Mouse (Mus musculus): ENCODE results near the gene Ajap1.

DNA sequence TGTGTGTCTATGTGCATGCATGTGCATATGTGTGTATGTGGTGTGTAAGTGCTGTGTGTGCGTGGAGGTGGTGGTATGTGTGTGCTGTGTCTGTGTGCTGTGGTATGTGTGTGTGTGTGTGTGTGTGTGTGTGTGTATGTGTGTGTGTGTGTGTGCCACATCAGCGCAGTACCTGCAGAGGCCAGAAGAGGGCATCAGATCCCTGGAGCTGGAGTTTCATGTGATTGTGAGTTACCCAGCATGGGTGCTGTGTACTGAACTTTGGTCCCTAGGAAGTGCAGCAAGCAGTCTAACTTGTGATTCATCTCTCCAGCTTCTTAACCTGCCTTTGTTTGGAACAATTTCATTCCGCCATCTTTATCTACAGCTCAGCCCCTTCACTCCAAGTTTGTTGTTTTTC is 137.6 kb downstream of the Ajap1 start:
- TF ChIP-seq CTCF (IDR thresholded peaks at IDR 0.05), result no peak
- no peak for TF ChIP-seq EP300 (IDR thresholded peaks at IDR 0.05)

All from lung, postnatal 0 days (tissue).